Mouse (Mus musculus): Measurements from ENCODE around the gene Cma2. TPM values are rescaled to one million over a fixed set of nuclear protein-coding genes. Genes with fewer than 3 reads are reported as not detected.
"Not testable (repeated sequence)": the region's sequence is repeated elsewhere in the genome, so short reads cannot be mapped to it uniquely, and the experiment has no call there.

The Cma2 gene
- polyA plus RNA-seq, 1 experiment, result not detected

DNA sequence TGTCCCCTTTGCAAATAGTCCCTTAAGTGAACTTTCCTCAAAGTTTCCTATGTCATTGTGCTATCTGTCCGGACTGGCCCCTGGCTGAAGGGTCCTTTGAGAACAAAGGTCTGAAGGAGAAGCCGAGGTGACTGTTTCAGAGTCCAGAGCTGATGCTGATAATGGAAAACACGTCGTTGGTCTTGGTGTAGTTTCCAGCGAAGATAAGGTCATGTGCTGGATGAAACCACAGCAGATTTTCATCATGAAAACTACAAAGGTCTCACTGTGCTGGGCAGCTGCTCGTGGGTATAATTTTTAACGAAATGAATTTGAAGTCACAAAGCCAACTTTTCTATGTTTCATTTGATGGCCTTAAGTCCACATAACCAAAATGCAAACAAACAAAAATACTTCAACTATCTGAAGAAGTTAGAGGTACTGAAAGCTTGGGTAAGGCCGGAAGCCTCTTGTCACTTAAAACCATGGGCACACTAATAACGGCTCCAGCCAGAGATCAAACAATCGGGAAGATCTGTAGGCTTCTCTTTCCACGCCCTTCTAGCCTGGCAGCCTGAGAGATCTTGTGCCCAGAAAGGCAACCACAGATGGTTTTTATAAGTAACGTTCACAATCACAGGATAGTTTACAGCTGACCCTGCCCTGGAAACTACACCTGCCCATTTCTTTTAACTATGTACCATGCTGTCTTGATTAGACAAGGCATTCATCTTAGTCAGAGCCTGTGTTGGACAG is 21.4 kb upstream of the Cma2 start:
- peaks cover 4% of the 10 kb centered on the region for H3K4me1 ChIP-seq (ENCODE audit: control insufficient read depth, insufficient read depth, low read length)
- H3K4me3 ChIP-seq (ENCODE audit: control insufficient read depth, low read depth, low read length), result no peak overlapping the region
- no peak overlapping the region for H3K27ac ChIP-seq (ENCODE audit: control insufficient read depth, insufficient read depth, low read depth, low read length)
- no peaks in the 10 kb centered on the region for H3K36me3 ChIP-seq (ENCODE audit: control insufficient read depth, insufficient read depth, low read length)
- TF ChIP-seq POLR2A (IDR thresholded peaks at IDR 0.05; ENCODE audit: control insufficient read depth, low read depth, low read length) (no peak), CTCF (IDR thresholded peaks at IDR 0.05; ENCODE audit: control insufficient read depth, insufficient read depth, insufficient replicate concordance, low read depth, low read length) (no peak)
- H3K27me3 ChIP-seq (ENCODE audit: control insufficient read depth, insufficient read depth, low read length), result no peaks in the 10 kb centered on the region

DNA sequence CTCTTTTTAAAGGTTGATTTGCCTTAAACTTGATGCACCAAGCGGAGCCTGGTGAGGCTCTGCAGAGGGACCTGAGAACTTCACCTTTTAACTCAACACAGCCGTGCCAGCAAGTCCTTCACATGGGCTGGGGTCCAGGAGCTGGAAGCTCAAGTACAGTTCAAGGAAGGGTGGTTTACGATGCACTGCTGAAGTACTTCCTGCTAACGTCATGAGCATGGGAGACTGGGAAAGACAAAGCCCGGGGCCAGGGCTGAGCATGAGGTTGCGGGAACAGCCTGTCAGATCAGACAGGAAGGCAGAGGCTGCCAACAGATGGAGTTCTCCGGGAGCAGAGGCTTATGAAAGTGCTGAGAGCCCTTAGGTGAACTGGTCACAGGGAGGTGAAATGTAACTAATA is 17.2 kb upstream of the Cma2 start:
- Histone ChIP-seq H3K27me3 (ENCODE audit: control insufficient read depth, insufficient read depth, low read length) (no peaks in the 10 kb centered on the region), H3K36me3 (ENCODE audit: control insufficient read depth, insufficient read depth, low read length) (no peaks in the 10 kb centered on the region), H3K27ac (ENCODE audit: control insufficient read depth, insufficient read depth, low read depth, low read length) (no peak overlapping the region), H3K4me1 (ENCODE audit: control insufficient read depth, insufficient read depth, low read length) (peaks cover 4% of the 10 kb centered on the region), H3K4me3 (ENCODE audit: control insufficient read depth, low read depth, low read length) (no peak overlapping the region)
- no peak for TF ChIP-seq CTCF (IDR thresholded peaks at IDR 0.05; ENCODE audit: control insufficient read depth, insufficient read depth, insufficient replicate concordance, low read depth, low read length)
- TF ChIP-seq POLR2A (IDR thresholded peaks at IDR 0.05; ENCODE audit: control insufficient read depth, low read depth, low read length), result no peak

DNA sequence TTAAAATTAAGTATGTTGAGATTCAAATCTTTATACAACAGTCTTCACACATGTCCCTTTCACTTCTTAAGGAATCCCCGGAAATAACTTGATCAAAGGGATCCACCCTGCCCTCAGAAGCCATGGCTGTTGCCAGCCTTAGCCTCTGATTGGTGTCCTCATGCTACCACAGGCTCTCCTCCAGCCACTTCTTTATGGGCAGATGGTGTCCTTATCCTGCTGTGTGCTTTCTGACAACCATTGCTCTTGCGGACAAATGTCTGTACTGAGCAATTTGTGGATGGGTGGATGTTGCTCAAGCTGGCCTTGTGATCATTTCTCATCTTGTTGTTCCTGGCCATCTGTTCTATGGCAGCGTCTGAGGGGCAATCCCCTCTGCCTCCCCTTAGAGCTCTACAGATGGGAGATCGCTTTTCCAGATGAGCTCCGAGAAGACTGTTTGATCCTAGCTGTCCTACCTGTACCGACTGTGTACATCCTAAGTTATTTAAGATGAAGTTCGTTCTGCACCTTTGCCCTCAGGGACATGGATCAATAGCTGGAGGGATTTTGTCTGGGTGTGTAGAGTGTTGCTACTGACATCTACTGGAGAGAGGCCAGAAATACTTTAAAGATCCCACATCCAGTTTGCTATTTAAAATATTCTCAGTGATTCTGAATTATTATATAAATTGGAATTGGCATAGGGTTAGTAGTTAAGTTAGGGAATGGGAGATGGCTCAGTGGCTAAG is 10.5 kb upstream of the Cma2 start:
- no peaks in the 10 kb centered on the region for H3K36me3 ChIP-seq (ENCODE audit: control insufficient read depth, insufficient read depth, low read length)
- H3K27ac ChIP-seq (ENCODE audit: control insufficient read depth, insufficient read depth, low read depth, low read length), result no peak overlapping the region
- no peaks in the 10 kb centered on the region for H3K27me3 ChIP-seq (ENCODE audit: control insufficient read depth, insufficient read depth, low read length)
- no peak for TF ChIP-seq CTCF (IDR thresholded peaks at IDR 0.05; ENCODE audit: control insufficient read depth, insufficient read depth, insufficient replicate concordance, low read depth, low read length)
- TF ChIP-seq POLR2A (IDR thresholded peaks at IDR 0.05; ENCODE audit: control insufficient read depth, low read depth, low read length), result no peak
- H3K4me3 ChIP-seq (ENCODE audit: control insufficient read depth, low read depth, low read length), result no peak overlapping the region
- no peaks in the 10 kb centered on the region for H3K4me1 ChIP-seq (ENCODE audit: control insufficient read depth, insufficient read depth, low read length)

DNA sequence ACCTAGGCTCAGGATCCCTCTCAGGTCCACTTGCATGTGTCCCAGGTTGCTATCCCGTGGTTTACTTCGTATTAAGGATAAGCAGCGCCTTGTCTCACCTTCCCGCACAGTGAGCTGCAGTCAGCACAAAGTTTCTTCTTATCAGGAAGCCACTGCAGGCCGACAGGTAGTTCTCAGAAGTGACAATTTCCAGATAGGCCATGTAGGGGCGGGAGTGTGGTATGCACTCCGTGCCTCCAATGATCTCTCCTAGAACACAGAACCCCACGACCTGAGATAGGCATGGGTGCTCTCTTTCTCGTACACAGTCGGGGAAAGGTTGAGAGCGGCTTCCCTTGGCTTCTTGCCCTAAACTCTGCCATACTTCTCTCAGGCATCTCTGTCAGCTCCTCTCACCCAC is 7.2 kb upstream of the Cma2 start:
- Histone ChIP-seq H3K4me1 (ENCODE audit: control insufficient read depth, insufficient read depth, low read length) (no peaks in the 10 kb centered on the region), H3K27me3 (ENCODE audit: control insufficient read depth, insufficient read depth, low read length) (no peaks in the 10 kb centered on the region), H3K27ac (ENCODE audit: control insufficient read depth, insufficient read depth, low read depth, low read length) (no peak overlapping the region), H3K36me3 (ENCODE audit: control insufficient read depth, insufficient read depth, low read length) (no peaks in the 10 kb centered on the region), H3K4me3 (ENCODE audit: control insufficient read depth, low read depth, low read length) (no peak overlapping the region)
- no peak for TF ChIP-seq POLR2A (IDR thresholded peaks at IDR 0.05; ENCODE audit: control insufficient read depth, low read depth, low read length)
- TF ChIP-seq CTCF (IDR thresholded peaks at IDR 0.05; ENCODE audit: control insufficient read depth, insufficient read depth, insufficient replicate concordance, low read depth, low read length), result no peak

DNA sequence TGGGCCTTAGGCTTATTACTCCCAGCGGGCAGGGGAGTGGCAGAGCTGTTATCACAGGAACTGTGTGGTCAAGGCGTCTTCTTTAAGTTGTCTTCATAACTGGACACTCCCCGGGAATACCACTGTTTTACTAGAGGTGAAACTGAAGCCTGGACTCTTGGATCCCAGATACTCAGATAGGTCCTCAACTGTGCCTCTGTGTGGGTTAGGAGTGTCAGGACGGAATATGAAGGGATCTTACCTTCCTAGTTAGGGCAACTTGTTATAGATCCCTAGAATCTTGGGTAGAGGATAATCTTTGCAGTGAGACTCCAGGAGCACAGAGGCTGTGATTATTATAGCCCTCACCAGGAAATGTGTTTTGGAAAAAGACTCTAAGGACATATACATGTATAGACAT is 6.2 kb upstream of the Cma2 start, which contains the start of gene Cma1:
TSS of gene Cma1 (minus strand) at position 101 of the 400 bp plus-strand sequence.
- Histone ChIP-seq H3K4me3 (ENCODE audit: control insufficient read depth, low read depth, low read length) (no peak within 1 kb of the TSS), H3K36me3 (ENCODE audit: control insufficient read depth, insufficient read depth, low read length) (no peaks in the 10 kb centered on the region), H3K27me3 (ENCODE audit: control insufficient read depth, insufficient read depth, low read length) (no peaks in the 10 kb centered on the region), H3K4me1 (ENCODE audit: control insufficient read depth, insufficient read depth, low read length) (no peaks in the 10 kb centered on the region), H3K27ac (ENCODE audit: control insufficient read depth, insufficient read depth, low read depth, low read length) (no peak within 1 kb of the TSS)
- TF ChIP-seq CTCF (IDR thresholded peaks at IDR 0.05; ENCODE audit: control insufficient read depth, insufficient read depth, insufficient replicate concordance, low read depth, low read length) (no peak), POLR2A (IDR thresholded peaks at IDR 0.05; ENCODE audit: control insufficient read depth, low read depth, low read length) (no peak)

DNA sequence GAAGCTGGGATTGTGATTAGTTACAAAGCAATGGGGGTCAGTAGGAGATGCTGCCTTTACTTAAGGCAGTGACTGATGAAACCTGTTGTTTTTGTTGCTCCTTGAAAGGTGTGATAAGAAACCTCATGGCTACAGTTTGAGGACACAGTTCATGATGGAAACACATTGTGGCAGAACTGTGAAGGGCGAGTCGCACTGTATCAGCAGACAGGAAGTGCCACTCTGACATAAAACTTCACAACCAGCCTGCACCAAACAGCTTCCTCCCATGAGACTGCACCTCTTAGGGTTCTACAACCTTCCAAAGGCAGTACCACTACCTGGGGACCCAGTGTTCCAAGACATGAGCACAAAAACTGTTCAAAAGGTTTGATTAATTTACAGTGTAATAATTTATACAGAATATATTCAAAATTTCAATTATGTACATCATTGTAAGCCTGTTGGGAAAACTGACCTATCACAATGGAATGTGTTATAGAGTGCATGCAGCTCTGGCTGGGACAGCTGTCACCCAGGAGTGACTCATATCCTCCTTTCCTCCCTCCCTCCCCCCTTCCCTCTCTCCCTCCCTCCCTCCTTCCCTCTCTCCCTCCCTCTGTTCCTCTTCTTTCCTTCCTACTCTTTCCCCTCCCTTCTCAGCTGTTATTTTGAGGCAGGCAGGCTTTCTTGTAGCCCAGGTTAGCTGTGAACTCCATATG is 4.4 kb upstream of the Cma2 start:
- Histone ChIP-seq H3K4me1 (ENCODE audit: control insufficient read depth, insufficient read depth, low read length) (no peaks in the 10 kb centered on the region), H3K4me3 (ENCODE audit: control insufficient read depth, low read depth, low read length) (no peak overlapping the region), H3K36me3 (ENCODE audit: control insufficient read depth, insufficient read depth, low read length) (no peaks in the 10 kb centered on the region), H3K27me3 (ENCODE audit: control insufficient read depth, insufficient read depth, low read length) (no peaks in the 10 kb centered on the region), H3K27ac (ENCODE audit: control insufficient read depth, insufficient read depth, low read depth, low read length) (no peak overlapping the region)
- no peak for TF ChIP-seq POLR2A (IDR thresholded peaks at IDR 0.05; ENCODE audit: control insufficient read depth, low read depth, low read length)
- TF ChIP-seq CTCF (IDR thresholded peaks at IDR 0.05; ENCODE audit: control insufficient read depth, insufficient read depth, insufficient replicate concordance, low read depth, low read length), result no peak

DNA sequence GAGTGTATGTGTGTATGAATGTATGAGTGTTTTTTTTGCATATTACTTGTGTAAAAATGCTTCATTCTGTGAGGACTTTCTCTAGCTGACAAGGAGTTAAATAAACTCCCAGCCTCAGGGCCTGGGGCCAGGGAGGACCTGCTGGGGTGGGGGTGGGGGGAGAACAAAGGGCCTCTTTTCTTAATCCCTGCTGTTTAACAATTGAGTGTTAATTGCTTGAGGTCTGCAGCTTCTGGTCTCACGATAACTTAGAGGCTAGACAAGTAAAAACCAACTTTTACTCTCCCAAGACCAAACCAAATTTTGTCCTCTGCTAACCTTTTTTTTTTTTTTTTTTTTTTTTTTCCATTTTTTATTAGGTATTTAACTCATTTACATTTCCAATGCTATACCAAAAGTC is 12.5 kb downstream of the Cma2 start:
- H3K27me3 ChIP-seq (ENCODE audit: control insufficient read depth, insufficient read depth, low read length), result no peaks in the 10 kb centered on the region
- no peak for TF ChIP-seq POLR2A (IDR thresholded peaks at IDR 0.05; ENCODE audit: control insufficient read depth, low read depth, low read length)
- no peak for TF ChIP-seq CTCF (IDR thresholded peaks at IDR 0.05; ENCODE audit: control insufficient read depth, insufficient read depth, insufficient replicate concordance, low read depth, low read length)
- no peak overlapping the region for H3K27ac ChIP-seq (ENCODE audit: control insufficient read depth, insufficient read depth, low read depth, low read length)
- H3K4me3 ChIP-seq (ENCODE audit: control insufficient read depth, low read depth, low read length), result no peak overlapping the region
- H3K36me3 ChIP-seq (ENCODE audit: control insufficient read depth, insufficient read depth, low read length), result no peaks in the 10 kb centered on the region
- H3K4me1 ChIP-seq (ENCODE audit: control insufficient read depth, insufficient read depth, low read length), result no peaks in the 10 kb centered on the region

DNA sequence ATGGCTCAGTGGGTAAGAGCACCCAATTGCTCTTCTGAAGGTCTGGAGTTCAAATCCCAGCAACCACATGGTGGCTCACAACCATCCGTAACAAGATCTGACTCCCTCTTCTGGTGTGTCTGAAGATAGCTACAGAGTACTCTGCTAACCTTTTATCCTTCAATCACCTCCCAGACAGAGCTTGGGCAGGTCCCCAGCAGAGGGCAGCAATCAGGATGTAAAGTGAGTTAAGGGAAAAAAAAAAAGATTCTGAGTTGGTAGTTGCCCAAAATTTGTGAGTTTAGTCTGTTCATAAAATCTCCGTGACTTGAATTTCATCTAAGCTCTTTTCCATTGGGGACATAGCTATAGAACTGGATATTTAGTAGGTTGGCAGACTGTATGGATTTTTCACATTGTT is 13.1 kb downstream of the Cma2 start:
- H3K36me3 ChIP-seq (ENCODE audit: control insufficient read depth, insufficient read depth, low read length); H3K4me3 ChIP-seq (ENCODE audit: control insufficient read depth, low read depth, low read length); H3K27me3 ChIP-seq (ENCODE audit: control insufficient read depth, insufficient read depth, low read length); H3K4me1 ChIP-seq (ENCODE audit: control insufficient read depth, insufficient read depth, low read length); H3K27ac ChIP-seq (ENCODE audit: control insufficient read depth, insufficient read depth, low read depth, low read length): not testable (repeated sequence)

DNA sequence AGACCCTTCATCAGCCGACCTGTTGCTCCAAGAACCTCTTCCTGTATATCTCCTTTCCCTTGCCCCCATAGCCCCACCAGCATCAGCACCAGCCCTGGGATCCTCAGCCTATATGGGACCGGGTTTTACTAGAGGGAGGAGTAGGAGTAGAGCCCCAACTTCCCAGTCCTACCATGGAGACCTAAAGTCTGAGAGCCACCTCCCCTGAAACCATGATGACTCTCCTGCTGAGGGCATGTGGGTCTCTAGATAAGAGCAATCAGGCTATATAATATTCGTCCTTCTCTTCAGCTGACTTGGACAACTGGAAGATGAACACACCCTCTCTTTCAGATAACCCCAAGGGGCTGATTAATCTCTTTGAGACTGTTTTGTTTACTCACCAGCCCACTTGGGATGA is 36.7 kb downstream of the Cma2 start:
- not testable (repeated sequence) for H3K27me3 ChIP-seq (ENCODE audit: control insufficient read depth, insufficient read depth, low read length); H3K36me3 ChIP-seq (ENCODE audit: control insufficient read depth, insufficient read depth, low read length); H3K27ac ChIP-seq (ENCODE audit: control insufficient read depth, insufficient read depth, low read depth, low read length); H3K4me3 ChIP-seq (ENCODE audit: control insufficient read depth, low read depth, low read length); H3K4me1 ChIP-seq (ENCODE audit: control insufficient read depth, insufficient read depth, low read length)

Measured in testis, adult 2 months (tissue).